ENCODE assay signal across 8 mouse cellular contexts in the genomic region with DNA sequence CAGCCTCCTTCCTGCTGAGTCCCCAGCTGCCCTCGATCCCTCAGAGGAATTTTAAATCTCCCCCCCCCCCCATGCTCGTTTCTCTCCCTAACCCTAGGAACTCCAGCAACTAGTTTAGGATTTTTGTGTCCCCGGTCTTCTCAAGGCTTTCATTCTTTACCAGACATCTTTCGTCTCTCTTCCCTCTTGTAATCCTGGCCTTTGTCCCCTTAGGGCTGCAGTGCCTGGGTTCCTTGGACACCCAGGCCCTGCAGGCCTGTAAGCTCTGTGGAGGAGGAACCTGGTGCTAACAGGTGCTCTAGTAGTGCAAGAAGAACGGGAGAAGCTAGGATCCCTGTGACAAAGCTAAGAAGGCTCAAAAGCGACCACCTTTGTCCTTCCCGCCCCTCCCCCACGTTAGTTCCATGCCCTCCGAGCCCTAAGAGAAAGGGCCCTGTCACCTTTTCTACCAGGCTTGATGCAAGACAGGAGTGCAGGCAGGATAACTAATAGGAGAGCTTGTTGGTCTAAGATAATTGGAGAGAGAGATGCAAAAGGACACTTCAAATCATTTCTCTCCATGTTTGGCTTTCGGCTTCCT. TPM values are rescaled to one million over a fixed set of nuclear protein-coding genes. Genes with fewer than 3 reads are reported as not detected.
DNase-seq lines count a peak whose midpoint lies in the region; ATAC-seq and TF ChIP-seq lines count a peak whose summit lies in the region.

No protein-coding gene starts in this region.

- no peak overlapping the region for H3ac ChIP-seq in myocyte (ENCODE audit: control insufficient read depth, insufficient read length)

- no peaks in the 10 kb centered on the region for H3K36me3 ChIP-seq in kidney, embryonic 16.5 days (ENCODE audit: insufficient read depth, low read length)
- H3K36me3 ChIP-seq in embryonic facial prominence, embryonic 10.5 days (replicated peaks): no peaks in the 10 kb centered on the region
- no peaks in the 10 kb centered on the region for H3K36me3 ChIP-seq in hindbrain, embryonic 15.5 days
- H3K36me3 ChIP-seq in myocyte (ENCODE audit: control insufficient read depth, insufficient read depth): no peaks in the 10 kb centered on the region

- H3K27ac ChIP-seq in kidney, embryonic 16.5 days (ENCODE audit: low read length): peak overlapping the region; percentile 84
- H3K27ac ChIP-seq in embryonic facial prominence, embryonic 10.5 days (replicated peaks): peak overlapping the region; percentile 95
- no peak overlapping the region for H3K27ac ChIP-seq in hindbrain, embryonic 15.5 days (replicated peaks)

- no peak for DNase-seq in kidney, postnatal 25 days
- DNase-seq in embryonic facial prominence, embryonic 10.5 days (ENCODE audit: low spot score): peak; percentile 31
- DNase-seq in gastrocnemius, postnatal 25 days: no peak
- no peak for DNase-seq in natural killer cell, adult 2 months (ENCODE audit: low spot score in 2 of 2)
- DNase-seq in urinary bladder, postnatal 10 days (ENCODE audit: low spot score): no peak

- ATAC-seq in kidney, embryonic 16.5 days (ENCODE audit: low FRiP score, low TSS enrichment): no peak
- no peak for ATAC-seq in hindbrain, embryonic 15.5 days (ENCODE audit: low FRiP score, low read depth)

- no peaks in the 10 kb centered on the region for H3K9me3 ChIP-seq in kidney, embryonic 16.5 days (ENCODE audit: low read length)
- no peaks in the 10 kb centered on the region for H3K9me3 ChIP-seq in embryonic facial prominence, embryonic 10.5 days
- H3K9me3 ChIP-seq in hindbrain, embryonic 15.5 days: no peaks in the 10 kb centered on the region

- H3K79me2 ChIP-seq in myocyte (ENCODE audit: control insufficient read depth, insufficient read depth): no peaks in the 10 kb centered on the region

- H3K9ac ChIP-seq in kidney, embryonic 16.5 days (replicated peaks; ENCODE audit: low read length): peak overlapping the region; percentile 75
- peak overlapping the region; percentile 46; the same call in 1 of the 2 replicates for H3K9ac ChIP-seq in hindbrain, embryonic 15.5 days

- WGBS in kidney, embryonic 16.5 days: 25% methylated on average over 10 of the region's 10 CpGs
- 20% methylated on average over 10 of the region's 10 CpGs for WGBS in embryonic facial prominence, embryonic 10.5 days
- 22% methylated on average over 10 of the region's 10 CpGs for WGBS in hindbrain, embryonic 15.5 days

- H3K27me3 ChIP-seq in kidney, embryonic 16.5 days (ENCODE audit: insufficient read depth, low read length): no peaks in the 10 kb centered on the region
- H3K27me3 ChIP-seq in embryonic facial prominence, embryonic 10.5 days (replicated peaks; ENCODE audit: low read depth, poor library complexity, severe bottlenecking): peaks cover 29% of the 10 kb centered on the region
- H3K27me3 ChIP-seq in hindbrain, embryonic 15.5 days: no peaks in the 10 kb centered on the region
- no peaks in the 10 kb centered on the region for H3K27me3 ChIP-seq in myocyte (ENCODE audit: control insufficient read depth, insufficient read depth, insufficient read length)

- 0 out of 2 replicates have a peak, but pooled peaks cover under 1% of the 10 kb centered on the region for H3K4me1 ChIP-seq in kidney, embryonic 16.5 days (ENCODE audit: insufficient read depth, low read length)
- peaks cover 25% of the 10 kb centered on the region for H3K4me1 ChIP-seq in embryonic facial prominence, embryonic 10.5 days
- H3K4me1 ChIP-seq in hindbrain, embryonic 15.5 days (replicated peaks): peaks cover 12% of the 10 kb centered on the region; the same call in 1 of the 2 replicates

- peak overlapping the region; percentile 57 for H3K4me2 ChIP-seq in kidney, embryonic 16.5 days (replicated peaks; ENCODE audit: low read depth, low read length)
- H3K4me2 ChIP-seq in hindbrain, embryonic 15.5 days: peak overlapping the region; percentile 48
- peak overlapping the region; percentile 73 for H3K4me2 ChIP-seq in myocyte (ENCODE audit: low read depth)

- no peak for TF ChIP-seq POLR2A in myocyte (IDR thresholded peaks at IDR 0.05; ENCODE audit: insufficient read length, low read depth)

- H3K4me3 ChIP-seq in kidney, embryonic 16.5 days (ENCODE audit: low read length): peak overlapping the region; percentile 63
- peak overlapping the region; percentile 69 for H3K4me3 ChIP-seq in embryonic facial prominence, embryonic 10.5 days
- peak overlapping the region; percentile 37 for H3K4me3 ChIP-seq in hindbrain, embryonic 15.5 days
- peak overlapping the region; percentile 30 for H3K4me3 ChIP-seq in myocyte

TF ChIP-seq in myocyte, 11 proteins besides CTCF, POLR2A, EP300 and RAD21:
- TF ChIP-seq MAX (IDR thresholded peaks at IDR 0.05; ENCODE audit: low read depth) (no peak), MYOD1 (IDR thresholded peaks at IDR 0.05; ENCODE audit: control insufficient read depth in 1 of 3, insufficient read length in 2 of 3, low read depth in 2 of 3) (no peak), USF1 (IDR thresholded peaks at IDR 0.05; ENCODE audit: low read depth) (no peak), POLR2AphosphoS2 (IDR thresholded peaks at IDR 0.05; ENCODE audit: insufficient read length, low read depth) (no peak), MYOG (IDR thresholded peaks at IDR 0.05; ENCODE audit: control insufficient read depth in 1 of 3, insufficient read depth in 1 of 3, insufficient read length in 2 of 3, low read depth in 2 of 3) (no peak), TCF12 (IDR thresholded peaks at IDR 0.05; ENCODE audit: insufficient read depth, poor library complexity, severe bottlenecking) (no peak), CEBPB (IDR thresholded peaks at IDR 0.05; ENCODE audit: insufficient read depth, poor library complexity, severe bottlenecking) (no peak), REST (IDR thresholded peaks at IDR 0.05; ENCODE audit: insufficient read depth, insufficient read length) (no peak), E2F4 (IDR thresholded peaks at IDR 0.05; ENCODE audit: insufficient read depth) (no peak)

RNA-seq across cellular contexts. Expression of gene Dlg3, which starts 10.2 kb away (rescaled TPM):
- polyA plus RNA-seq in kidney, embryonic 16.5 days (2015; fragmentation: Nextera tagmentation; extraction: Ambion mirVana): 6.7 and 9.1 TPM in 2 replicates
- polyA plus RNA-seq in embryonic facial prominence, embryonic 10.5 days (2016; fragmentation: Nextera tagmentation; extraction: Ambion mirVana): 14.1 and 14.4 TPM in 2 replicates
- polyA plus RNA-seq in hindbrain, embryonic 15.5 days (2015; fragmentation: Nextera tagmentation; extraction: Ambion mirVana): 4.4 and 4.9 TPM in 2 replicates
- 3.8 TPM for polyA plus RNA-seq in myocyte (2012; fragmentation: generic; extraction: Trizol)
- total RNA-seq in gastrocnemius, postnatal 25 days (2021): 1 to 10 TPM; 1.1 TPM

RNA-seq across cellular contexts. Expression of gene Gdpd2, which starts 48.1 kb away (rescaled TPM):
- polyA plus RNA-seq in kidney, embryonic 16.5 days (2015; fragmentation: Nextera tagmentation; extraction: Ambion mirVana): 2.0 and 2.3 TPM in 2 replicates
- 2.7 and 3.1 TPM in 2 replicates for polyA plus RNA-seq in embryonic facial prominence, embryonic 10.5 days (2016; fragmentation: Nextera tagmentation; extraction: Ambion mirVana)
- 34.4 and 40.3 TPM in 2 replicates for polyA plus RNA-seq in hindbrain, embryonic 15.5 days (2015; fragmentation: Nextera tagmentation; extraction: Ambion mirVana)
- polyA plus RNA-seq in myocyte (2012; fragmentation: generic; extraction: Trizol): not detected
- not detected for total RNA-seq in gastrocnemius, postnatal 25 days (2021)
